In the genomic region with DNA sequence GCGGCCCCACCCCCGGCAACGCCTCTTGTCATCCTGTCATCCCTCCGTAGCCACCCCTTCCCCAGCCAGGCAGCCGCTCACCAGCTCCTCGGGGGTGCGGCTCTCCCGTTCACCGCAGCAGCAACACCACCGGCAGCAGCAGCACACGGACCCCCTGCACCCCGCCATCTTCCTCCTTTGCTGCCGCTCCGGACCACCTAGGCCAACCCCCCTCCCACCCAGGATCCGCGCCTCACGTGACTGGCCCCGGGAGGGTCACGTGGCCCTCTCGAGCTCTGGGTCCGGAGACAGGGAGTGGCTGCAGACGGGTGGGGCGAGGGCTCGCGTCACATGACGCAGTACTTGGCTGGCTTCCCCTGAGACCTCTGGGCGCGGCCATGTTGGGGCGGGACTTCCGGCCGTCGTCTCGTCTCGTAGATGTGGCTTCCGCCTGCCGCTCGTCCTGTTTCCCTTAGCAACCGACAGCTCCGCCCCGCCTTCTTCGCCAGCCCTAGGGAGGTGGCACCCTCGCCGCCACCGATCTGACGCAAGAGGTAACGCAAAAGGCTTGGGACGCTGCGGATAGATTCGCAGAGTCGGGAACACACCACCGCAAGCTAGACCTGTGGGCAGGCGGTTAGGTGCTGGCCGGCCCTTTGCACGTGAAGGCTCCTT, we compare ENCODE assay signal across 8 mouse cellular contexts. TPM values are rescaled to one million over a fixed set of nuclear protein-coding genes. Genes with fewer than 3 reads are reported as not detected.
DNase-seq lines count a peak whose midpoint lies in the region; ATAC-seq lines count a peak whose summit lies in the region.

A gene (minus strand): TSS at position 222 of the 654 bp plus-strand sequence.
A gene (plus strand): TSS at position 478 of the 654 bp plus-strand sequence.

- no peaks in the 10 kb centered on the region for H3K9me3 ChIP-seq in heart, embryonic 10.5 days
- no peaks in the 10 kb centered on the region for H3K9me3 ChIP-seq in kidney, embryonic 15.5 days (replicated peaks)

- peak within 1 kb of the TSS; percentile 66 for H3K9ac ChIP-seq in kidney, embryonic 15.5 days

- ATAC-seq in erythroblast, adult 5-6 weeks (replicated peaks; ENCODE audit: low FRiP score, poor library complexity, severe bottlenecking) = peak; percentile 85
- peak; percentile 93 for ATAC-seq in kidney, embryonic 15.5 days (replicated peaks; ENCODE audit: low FRiP score)
- ATAC-seq in monocyte, adult 5-6 weeks (replicated peaks; ENCODE audit: insufficient number of reproducible peaks, low FRiP score, low TSS enrichment, poor library complexity, severe bottlenecking) = peak; percentile 89

- H3K4me1 ChIP-seq in heart, embryonic 10.5 days = peaks cover 54% of the 10 kb centered on the region
- peaks cover 53% of the 10 kb centered on the region for H3K4me1 ChIP-seq in kidney, embryonic 15.5 days

- H3K4me2 ChIP-seq in kidney, embryonic 15.5 days = peak within 1 kb of the TSS; percentile 79

- peak within 1 kb of the TSS; percentile 89 for H3K27ac ChIP-seq in heart, embryonic 10.5 days
- H3K27ac ChIP-seq in kidney, embryonic 15.5 days = peak within 1 kb of the TSS; percentile 94

- H3K27me3 ChIP-seq in heart, embryonic 10.5 days (ENCODE audit: insufficient read depth, poor library complexity, severe bottlenecking) = no peaks in the 10 kb centered on the region
- H3K27me3 ChIP-seq in kidney, embryonic 15.5 days = no peaks in the 10 kb centered on the region

- peak within 1 kb of the TSS; percentile 91 for H3K4me3 ChIP-seq in heart, embryonic 10.5 days
- peak within 1 kb of the TSS; percentile 77 for H3K4me3 ChIP-seq in kidney, embryonic 15.5 days (replicated peaks)

- peak; percentile 99 for DNase-seq in B cell, adult 2 months
- peak; percentile 100 for DNase-seq in brain, adult 2 months (ENCODE audit: low read depth, low spot score)
- DNase-seq in heart, embryonic 10.5 days (ENCODE audit: low spot score) = peak; percentile 100
- peak; percentile 99 for DNase-seq in liver
- DNase-seq in spleen, postnatal 4 days (ENCODE audit: low spot score in 2 of 2) = peak; percentile 99

- peaks cover 35% of the 10 kb centered on the region for H3K36me3 ChIP-seq in heart, embryonic 10.5 days
- peaks cover 29% of the 10 kb centered on the region for H3K36me3 ChIP-seq in kidney, embryonic 15.5 days

- WGBS in heart, embryonic 10.5 days = under 1% methylated on average over 54 of the region's 54 CpGs
- under 1% methylated on average over 54 of the region's 54 CpGs for WGBS in kidney, embryonic 15.5 days

RNA-seq across cellular contexts. Expression of the first gene that starts in this region (rescaled TPM):
- total RNA-seq in erythroblast, adult 5-6 weeks (2015; ENCODE audit: low replicate concordance) = 0.63 and 2.1 TPM in 2 replicates
- total RNA-seq in erythroblast, adult 5-6 weeks (2017; ENCODE audit: low replicate concordance) = 2.0 and 3.1 TPM in 2 replicates
- 8.0 and 8.4 TPM in 2 replicates for polyA plus RNA-seq in heart, embryonic 10.5 days (2016; fragmentation: Nextera tagmentation; extraction: Ambion mirVana)
- polyA plus RNA-seq in kidney, embryonic 15.5 days (2015; fragmentation: Nextera tagmentation; extraction: Ambion mirVana) = 6.4 and 6.6 TPM in 2 replicates
- 6.5 to 18.0 TPM (median 6.7 TPM) in 3 replicates for total RNA-seq in monocyte, adult 5-6 weeks (2017)

RNA-seq across cellular contexts. Expression of the second gene that starts in this region (rescaled TPM):
- 1.0 and 5.4 TPM in 2 replicates for total RNA-seq in erythroblast, adult 5-6 weeks (2015; ENCODE audit: low replicate concordance)
- 4.9 and 7.7 TPM in 2 replicates for total RNA-seq in erythroblast, adult 5-6 weeks (2017; ENCODE audit: low replicate concordance)
- 13.5 and 15.6 TPM in 2 replicates for polyA plus RNA-seq in heart, embryonic 10.5 days (2016; fragmentation: Nextera tagmentation; extraction: Ambion mirVana)
- polyA plus RNA-seq in kidney, embryonic 15.5 days (2015; fragmentation: Nextera tagmentation; extraction: Ambion mirVana) = 23.6 and 24.1 TPM in 2 replicates
- total RNA-seq in monocyte, adult 5-6 weeks (2017) = 6.4 to 14.7 TPM (median 8.7 TPM) in 3 replicates

Comparison
In these comparisons a context has a peak if more than half of its experiments do, and no peak if none do; other contexts are left out.
1. Peak in every context shown above with its lines: DNase-seq, ATAC-seq, H3K4me3 ChIP-seq and H3K27ac ChIP-seq.